Mouse (Mus musculus) brain, embryonic 14.5 days (tissue): ENCODE data around the gene Eif5b. TPM values are rescaled to one million over a fixed set of nuclear protein-coding genes. Genes with fewer than 3 reads are reported as not detected.
A peak's percentile ranks its signal among the peaks of the same experiment; 100 is the strongest.
"Not testable (repeated sequence)": the region's sequence is repeated elsewhere in the genome, so short reads cannot be mapped to it uniquely, and the experiment has no call there.

ENCODE experiments used
- DNase-seq: peaks from one replicate; pipeline ENCODE4 v3.0.0-alpha.2; 2011; ENCODE audit warnings: low read depth
- CTCF ChIP-seq: fragments of 200-500 bp; IDR thresholded peaks from 2 replicates; pipeline ENCODE4 v1.5.1; 2012; ENCODE audit warnings: inconsistent platforms, mild to moderate bottlenecking, moderate library complexity, borderline replicate concordance; ENCODE audit not compliant: insufficient read depth, insufficient read length; ENCODE audit errors: extremely low read depth
- POLR2A ChIP-seq: fragments of 200-500 bp; IDR thresholded peaks from 2 replicates; pipeline ENCODE4 v1.6.1; 2012; ENCODE audit warnings: mild to moderate bottlenecking, inconsistent platforms, borderline replicate concordance; ENCODE audit not compliant: poor library complexity, insufficient read depth, insufficient read length, severe bottlenecking; ENCODE audit errors: extremely low read depth
- polyA plus RNA-seq: library from polyadenylated mRNA; depleted of rRNA; stranded (reverse); fragments of >200 nt; gene quantifications from 2 replicates; pipeline ENCODE4 v1.2.3, GENCODE M21; 2012; rRNA removed

The Eif5b gene
- 20.0 and 28.0 TPM in 2 replicates for polyA plus RNA-seq

- peak; percentile 98 for DNase-seq
- TF ChIP-seq POLR2A, result 0 out of 2 replicates have a peak, but pooled peaks have one; percentile 34
- peak; percentile 35; the same call in 1 of the 2 replicates for TF ChIP-seq CTCF
These were observed at the start of gene Eif5b, which contains the start of gene Txndc9 for GRCm38 (mm10) chr1:37997867-37998266. Gene Eif5b (plus strand): TSS chr1:37998010. Gene Txndc9 (minus strand): TSS chr1:37997893.

GRCm38 (mm10) chr1:37948906-37949305 lies 48.9 kb upstream of the Eif5b start:
- DNase-seq, result no peak
- TF ChIP-seq CTCF (no peak), POLR2A (no peak)

- no peak for TF ChIP-seq POLR2A
- no peak for TF ChIP-seq CTCF
These were observed 43.0 kb upstream of the Eif5b start for GRCm38 (mm10) chr1:37954786-37955185.

GRCm38 (mm10) chr1:37955251-37955650 lies 42.6 kb upstream of the Eif5b start:
- no peak for DNase-seq
- no peak for TF ChIP-seq POLR2A
- TF ChIP-seq CTCF, result no peak

More at GRCm38 (mm10) chr1:37954786-37955185, 43.0 kb upstream of the Eif5b start:
- DNase-seq, result no peak

GRCm38 (mm10) chr1:37956690-37957431 lies 40.9 kb upstream of the Eif5b start:
- TF ChIP-seq POLR2A (no peak), CTCF (no peak)
- DNase-seq, result peak; percentile 89

GRCm38 (mm10) chr1:37957659-37958058 lies 40.2 kb upstream of the Eif5b start, which contains the start of gene Lyg1:
Gene Lyg1 (minus strand): TSS chr1:37957759.
- TF ChIP-seq CTCF (no peak), POLR2A (no peak)
- DNase-seq, result no peak

GRCm38 (mm10) chr1:37958516-37958915 lies 39.3 kb upstream of the Eif5b start:
- no peak for DNase-seq
- TF ChIP-seq POLR2A, result no peak
- no peak for TF ChIP-seq CTCF

- no peak for TF ChIP-seq CTCF
- no peak for TF ChIP-seq POLR2A
- DNase-seq, result peak; percentile 76
These were observed 38.3 kb upstream of the Eif5b start for GRCm38 (mm10) chr1:37959486-37959885.

- TF ChIP-seq POLR2A (no peak), CTCF (no peak)
- no peak for DNase-seq
These were observed 32.2 kb upstream of the Eif5b start for GRCm38 (mm10) chr1:37965571-37965970.

GRCm38 (mm10) chr1:37968746-37969145 lies 29.1 kb upstream of the Eif5b start:
- no peak for TF ChIP-seq CTCF
- TF ChIP-seq POLR2A, result no peak
- DNase-seq, result no peak

GRCm38 (mm10) chr1:37971520-37971919 lies 26.3 kb upstream of the Eif5b start:
- TF ChIP-seq CTCF, result no peak

GRCm38 (mm10) chr1:37976666-37977065 lies 21.1 kb upstream of the Eif5b start:
- DNase-seq, result not testable (repeated sequence)

More at GRCm38 (mm10) chr1:37971520-37971919, 26.3 kb upstream of the Eif5b start:
- DNase-seq, result peak; percentile 8

GRCm38 (mm10) chr1:37977303-37977702 lies 20.5 kb upstream of the Eif5b start:
- TF ChIP-seq POLR2A (no peak), CTCF (no peak)
- DNase-seq, result no peak

- no peak for TF ChIP-seq CTCF
- no peak for TF ChIP-seq POLR2A
- no peak for DNase-seq
These were observed 13.5 kb upstream of the Eif5b start for GRCm38 (mm10) chr1:37984326-37984725.
